Mouse (Mus musculus) left cerebral cortex, postnatal 14 days (tissue): ENCODE results near the gene Edc3. TPM values are rescaled to one million over a fixed set of nuclear protein-coding genes. Genes with fewer than 3 reads are reported as not detected.

Source experiments
- DNase-seq, 2 experiments: peaks; one replicate each; pipeline ENCODE4 v3.0.0; 2021 to 2022; ENCODE audit warnings: low spot score in 2 of 2, mixed read lengths in 1 of 2
- intact Hi-C: fragments of 180-260 bp; cut with DNase I; formaldehyde crosslinking; loops from one replicate; pipeline ENCODE4 v1.15.1; 2025
- long read RNA-seq, 2 experiments: library from polyadenylated mRNA; stranded (forward); transcript quantifications; one replicate each; pipeline ENCODE4 v2.0.0; 2021
- total RNA-seq, 2 experiments: library from RNA; stranded (reverse); gene quantifications; 2 replicates each; pipeline ENCODE4 v1.2.3; 2021

Edc3 gene
- 10 to 100 TPM; 15.3 to 15.6 TPM for total RNA-seq
- long read RNA-seq, experiment 1, full-length matches to known transcripts = 33 of 43 reads
- long read RNA-seq, experiment 1, partial matches to known transcripts = 3 of 43 reads
- long read RNA-seq, experiment 1, other reads (novel, unspliced or antisense) = 7 of 43 reads
- long read RNA-seq, experiment 2, full-length matches to known transcripts = 24 of 41 reads
- long read RNA-seq, experiment 2, partial matches to known transcripts = 1 of 41 reads
- long read RNA-seq, experiment 2, other reads (novel, unspliced or antisense) = 16 of 41 reads

DNA sequence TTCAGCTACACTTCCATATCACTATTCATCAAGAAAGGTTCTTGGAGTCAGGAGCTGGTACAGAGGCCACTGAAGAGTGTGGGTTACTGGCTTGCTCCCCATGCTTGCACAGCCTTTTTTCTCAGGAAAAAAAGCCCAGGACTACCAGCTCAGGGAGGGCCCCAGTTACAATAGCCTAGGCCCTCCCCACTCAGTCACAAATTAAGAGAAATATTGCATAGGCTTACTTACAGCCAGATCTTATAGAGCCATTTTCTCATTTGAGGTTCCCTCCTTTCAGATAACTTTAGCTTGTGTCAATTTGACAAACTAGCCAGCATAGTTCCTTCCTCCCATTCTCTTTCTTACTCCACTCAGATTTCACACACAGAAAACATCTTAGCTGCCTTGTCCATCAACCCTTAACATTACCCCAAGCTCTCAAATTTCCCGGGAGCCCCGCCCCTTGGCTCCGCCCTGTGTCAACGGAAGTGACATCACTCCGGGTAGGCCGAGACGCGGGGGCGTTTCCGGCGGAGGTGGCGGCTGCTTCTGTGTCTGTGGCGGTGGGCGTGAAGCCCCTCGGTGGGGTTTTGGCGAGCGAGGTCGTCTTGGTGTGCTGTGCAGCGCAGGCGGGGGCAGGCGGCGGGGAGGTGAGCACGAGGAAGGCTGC, at the start of gene Edc3:
Edc3 (plus strand) TSS at position 473 of the 652 bp plus-strand sequence.
- intact Hi-C loops = no loop called here
- DNase-seq = peak; percentile 87 to 90

DNA sequence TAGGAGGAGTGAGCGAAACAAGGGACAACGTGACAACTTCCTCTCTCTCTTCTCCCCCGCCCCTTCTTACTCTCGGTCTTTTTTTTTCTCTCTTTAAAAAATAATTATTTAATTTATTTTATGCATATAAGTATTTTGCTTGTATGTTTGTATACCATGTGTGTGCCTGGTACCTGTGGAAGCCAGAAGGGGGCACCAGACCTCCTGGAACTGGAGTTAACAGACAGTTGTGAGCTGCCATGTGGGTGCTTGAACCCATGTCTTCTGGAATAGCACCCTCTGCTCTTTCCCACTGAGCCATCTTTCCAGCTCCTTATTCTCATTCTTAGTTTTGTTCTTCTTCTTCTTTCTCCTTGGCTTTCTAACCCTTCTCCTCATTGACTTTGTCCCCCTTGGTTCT, 49.4 kb upstream of the Edc3 start:
- no peak for DNase-seq

DNA sequence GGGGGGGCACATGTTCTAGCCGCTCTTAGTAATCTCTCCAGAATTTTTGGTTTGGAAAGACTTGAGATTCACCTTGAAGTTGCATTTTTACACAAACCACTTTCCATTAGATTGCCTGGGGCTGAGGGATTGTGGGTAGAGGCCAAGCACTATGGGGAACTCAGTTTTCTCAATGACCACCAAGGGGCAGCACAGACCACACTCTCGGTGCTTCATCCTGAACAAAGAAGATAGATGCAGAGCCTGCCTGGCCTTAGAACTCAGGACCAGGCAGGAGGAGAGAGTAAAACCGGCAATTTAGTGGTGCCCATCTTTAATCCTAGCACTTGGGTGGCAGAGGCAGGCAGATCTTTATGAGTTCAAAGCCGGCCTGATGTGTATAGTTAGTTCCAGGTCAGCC, 48.6 kb upstream of the Edc3 start:
- intact Hi-C loops = loop anchor here (1.0 to 10.0 kb wide), 2 partner anchors 85 to 335 kb away; no protein-coding TSS in a partner anchor
- peak; percentile 85 to 88 for DNase-seq

More for the DNA sequence above, 49.4 kb upstream of the Edc3 start:
- intact Hi-C loops = loop anchor here (1.0 to 10.0 kb wide), 2 partner anchors 85 to 336 kb away; no protein-coding TSS in a partner anchor

DNA sequence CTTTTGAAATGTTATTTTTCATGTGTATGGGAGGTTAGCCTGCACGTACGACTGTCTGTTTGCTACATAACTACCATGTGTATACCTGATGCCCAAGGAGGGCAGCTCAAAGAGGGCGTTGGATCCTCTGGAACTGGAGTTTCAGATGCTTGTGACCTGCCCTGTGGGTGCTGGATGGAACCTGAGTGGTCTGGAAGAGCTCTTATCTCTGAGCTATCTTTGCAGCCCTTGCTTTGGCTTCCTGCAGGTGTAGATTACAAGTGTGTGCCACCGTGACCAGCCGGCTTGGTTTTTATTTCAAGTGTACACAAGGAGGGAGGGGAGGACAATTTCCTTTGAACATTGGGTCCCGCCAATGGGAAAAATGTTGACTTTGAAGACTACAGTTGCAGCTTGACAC, 47.8 kb upstream of the Edc3 start:
- DNase-seq = no peak
- intact Hi-C loops = no loop called here

DNA sequence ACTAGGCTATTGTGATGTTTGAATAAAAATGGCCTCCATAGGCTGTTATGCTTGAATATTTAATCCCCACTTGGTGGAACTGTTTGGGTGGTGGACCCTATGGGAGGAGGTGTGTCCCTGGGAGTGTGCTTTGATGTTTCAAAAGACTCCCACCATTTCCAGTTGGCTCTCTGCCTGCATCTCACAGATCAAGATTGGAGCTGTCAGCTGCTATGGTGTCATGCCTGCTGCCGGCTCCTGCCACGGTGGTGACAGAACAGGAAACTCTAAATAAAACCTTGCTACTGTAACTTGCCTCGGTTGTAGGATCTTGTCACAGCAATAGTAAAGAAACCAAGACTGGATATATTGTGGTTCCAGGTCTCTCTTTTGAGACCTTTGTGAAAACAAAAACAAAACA, 46.8 kb upstream of the Edc3 start:
- intact Hi-C loops = no loop called here

DNA sequence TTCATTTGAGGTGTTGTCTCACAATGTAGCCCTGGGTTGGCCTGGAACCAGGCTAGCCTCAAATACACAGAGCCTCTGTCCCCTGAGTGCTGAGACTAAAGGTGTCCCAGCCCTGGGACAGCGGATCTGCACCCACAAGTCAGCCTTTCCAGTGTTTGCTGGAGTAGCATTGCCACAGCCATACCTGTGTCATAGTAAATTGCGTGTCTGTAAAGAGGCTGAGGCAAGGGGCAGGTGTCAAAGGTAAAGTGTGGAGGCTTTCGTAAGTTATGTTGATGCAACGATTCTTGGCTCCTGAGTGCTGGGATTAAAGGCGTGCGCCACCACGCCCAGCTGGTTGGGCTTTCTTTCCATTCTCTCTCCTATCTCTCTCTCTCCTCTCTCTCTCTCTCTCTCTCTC, 43.7 kb upstream of the Edc3 start:
- intact Hi-C loops = no loop called here

More for the DNA sequence above, 46.8 kb upstream of the Edc3 start:
- DNase-seq = no peak

DNA sequence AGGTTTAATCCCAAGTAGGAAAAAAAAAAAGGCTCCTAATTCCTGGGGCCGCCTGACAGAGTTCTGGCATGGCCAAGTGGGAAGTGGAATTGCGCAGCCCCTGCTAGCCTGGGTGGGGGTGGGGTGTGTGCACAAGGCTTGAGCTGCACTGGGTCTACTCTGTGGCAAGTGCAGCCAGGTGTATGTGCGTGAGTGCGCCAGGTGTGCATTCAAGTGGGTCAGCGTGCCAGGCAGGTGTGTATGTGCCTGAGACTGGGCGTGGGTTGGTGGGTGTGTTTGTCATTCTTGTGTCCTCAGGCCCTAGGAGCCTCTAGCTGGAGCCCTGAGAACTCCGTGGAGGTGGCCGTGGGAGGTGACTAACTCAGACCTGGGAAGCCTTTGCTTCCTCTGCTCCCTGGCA, 41.8 kb upstream of the Edc3 start:
- DNase-seq = no peak
- intact Hi-C loops = no loop called here

More for the DNA sequence above, 43.7 kb upstream of the Edc3 start:
- no peak for DNase-seq

DNA sequence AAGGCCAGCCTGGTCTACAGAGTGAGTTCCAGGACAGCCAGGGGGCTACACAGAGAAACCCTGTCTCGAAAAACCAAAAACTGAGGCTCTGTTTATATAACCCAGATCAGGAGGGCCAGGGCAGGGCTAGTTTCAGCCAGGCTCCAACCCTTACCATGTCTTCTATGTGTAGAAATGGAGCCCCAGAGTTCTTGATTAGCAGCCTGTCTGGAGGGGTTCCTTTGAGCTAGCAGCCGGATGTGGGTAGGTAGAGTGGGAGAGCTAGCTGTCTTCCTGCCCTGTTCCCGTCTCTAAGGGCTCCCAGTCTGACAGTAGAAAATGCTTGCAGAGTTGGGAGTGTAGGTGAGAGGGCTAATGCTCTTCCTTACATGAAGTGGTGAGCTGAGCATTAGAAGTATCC, 41.2 kb upstream of the Edc3 start:
- intact Hi-C loops = no loop called here
- DNase-seq = no peak

DNA sequence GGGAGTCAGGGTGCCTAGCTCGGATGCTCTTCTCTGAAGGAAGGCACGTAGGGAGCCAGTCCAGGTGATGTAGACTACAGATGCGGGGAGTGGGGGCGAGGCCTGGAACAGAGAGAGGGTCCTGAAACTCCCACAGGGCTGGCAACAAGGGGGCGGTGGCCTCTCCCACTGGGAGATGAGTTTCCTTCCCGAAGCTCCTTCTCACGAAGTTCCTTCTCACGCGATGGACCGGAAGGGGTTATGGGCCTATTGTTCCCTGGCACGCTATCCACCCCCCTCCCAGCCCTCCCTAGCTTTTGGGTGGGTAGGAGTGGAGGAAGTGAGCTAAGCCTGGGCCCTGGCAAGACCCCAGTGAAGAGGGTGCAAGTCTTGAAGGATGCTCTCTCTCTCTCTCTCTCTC, 40.5 kb upstream of the Edc3 start:
- DNase-seq = no peak
- intact Hi-C loops = no loop called here

DNA sequence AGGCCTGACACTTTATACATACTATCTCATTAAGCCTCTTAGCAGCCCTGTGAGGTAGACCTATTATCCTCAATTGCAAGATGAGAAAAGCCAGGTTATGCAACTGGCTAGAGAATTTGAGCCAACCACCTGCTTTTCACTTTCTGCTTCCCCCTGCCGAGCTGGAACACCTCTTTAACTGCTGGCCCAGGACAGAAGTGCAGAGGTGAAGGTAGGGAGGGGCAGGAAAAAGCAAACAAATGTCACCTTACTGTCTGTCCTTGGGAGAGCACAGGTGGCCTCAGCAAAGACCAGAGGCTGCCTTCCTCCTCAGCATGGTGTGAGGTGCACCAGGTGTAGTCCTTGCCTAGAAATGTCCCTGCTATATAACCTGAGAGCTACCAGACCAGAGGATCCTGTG, 40.1 kb upstream of the Edc3 start:
- DNase-seq = no peak
- intact Hi-C loops = no loop called here

DNA sequence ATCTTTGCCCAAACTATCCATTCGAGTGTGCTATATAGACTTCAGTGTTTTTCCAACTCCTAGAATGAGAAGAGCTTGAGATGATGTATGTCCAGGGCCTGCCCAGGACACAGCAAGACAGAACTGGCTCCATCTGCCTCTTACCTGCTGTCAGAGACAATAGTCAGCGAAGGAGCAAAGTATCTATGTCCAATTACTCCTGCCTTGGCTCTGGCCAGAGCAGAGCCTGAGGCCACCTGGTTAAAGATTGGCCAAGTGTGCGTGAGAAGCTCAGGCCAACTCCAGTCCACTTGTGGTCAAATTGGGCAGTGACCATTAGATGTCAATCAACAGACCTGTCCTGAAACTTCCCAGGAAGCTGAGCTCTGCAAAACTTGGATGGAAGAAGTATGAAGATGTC, 38.8 kb upstream of the Edc3 start:
- intact Hi-C loops = no loop called here
- DNase-seq = no peak

DNA sequence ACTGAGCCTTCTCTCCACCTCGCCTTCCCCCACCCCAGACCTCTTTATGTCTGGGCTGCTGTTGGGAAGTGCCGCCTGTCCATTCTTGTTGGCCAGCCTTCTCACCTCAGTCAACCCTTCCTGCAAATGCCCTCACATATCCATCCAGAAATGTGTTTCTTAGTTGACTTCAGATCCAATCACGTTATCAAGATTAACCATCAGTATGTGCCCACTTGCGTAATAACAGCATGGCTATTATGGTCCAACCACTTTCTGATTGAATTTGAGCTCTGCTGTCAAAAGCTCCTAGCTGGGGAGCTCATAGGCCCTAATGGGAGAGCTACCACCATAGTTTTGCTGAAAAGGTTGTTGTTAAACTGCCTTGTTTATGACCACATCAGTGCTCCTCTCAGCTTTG, 37.3 kb upstream of the Edc3 start:
- intact Hi-C loops = no loop called here
- no peak for DNase-seq

DNA sequence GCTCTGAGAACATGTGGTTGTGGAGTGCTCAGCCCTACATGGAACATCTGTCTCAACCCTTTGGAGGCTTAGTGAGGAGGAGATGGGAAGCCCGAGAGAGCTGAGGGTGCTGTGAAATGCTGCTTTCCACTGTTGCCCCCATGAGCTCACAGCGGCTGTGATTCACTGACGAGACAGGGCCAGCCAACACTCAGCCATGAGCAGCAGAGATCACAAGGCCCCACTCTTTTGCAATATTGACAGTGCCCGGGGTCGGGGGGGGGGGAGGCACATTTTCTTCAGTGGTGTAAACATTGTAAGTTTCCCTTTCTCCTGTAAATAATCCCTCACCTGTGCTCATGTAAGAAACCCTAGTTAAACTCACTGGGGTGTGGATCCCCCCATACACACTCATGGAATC, 36.8 kb upstream of the Edc3 start:
- intact Hi-C loops = no loop called here
- DNase-seq = no peak

DNA sequence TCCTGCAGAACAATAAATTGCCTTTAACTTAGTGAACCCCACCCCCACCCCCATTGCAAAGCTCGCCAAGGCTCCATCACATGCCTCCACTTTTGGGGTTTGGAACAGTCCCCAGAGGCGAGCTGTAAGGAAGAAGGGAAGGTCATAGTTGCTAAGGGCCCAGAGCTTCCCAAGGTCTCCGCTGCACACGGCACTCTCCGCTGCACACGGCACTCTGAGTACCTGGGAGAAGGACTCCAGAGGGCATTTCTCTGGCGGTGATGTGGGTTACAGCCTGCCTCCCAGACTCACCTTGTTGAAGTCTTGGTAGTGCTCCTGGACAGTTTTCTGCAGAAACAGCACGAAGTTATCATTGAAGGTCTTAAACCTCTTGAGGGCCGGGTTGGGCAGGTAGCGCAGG, 26.9 kb upstream of the Edc3 start:
- DNase-seq = no peak
- intact Hi-C loops = no loop called here

DNA sequence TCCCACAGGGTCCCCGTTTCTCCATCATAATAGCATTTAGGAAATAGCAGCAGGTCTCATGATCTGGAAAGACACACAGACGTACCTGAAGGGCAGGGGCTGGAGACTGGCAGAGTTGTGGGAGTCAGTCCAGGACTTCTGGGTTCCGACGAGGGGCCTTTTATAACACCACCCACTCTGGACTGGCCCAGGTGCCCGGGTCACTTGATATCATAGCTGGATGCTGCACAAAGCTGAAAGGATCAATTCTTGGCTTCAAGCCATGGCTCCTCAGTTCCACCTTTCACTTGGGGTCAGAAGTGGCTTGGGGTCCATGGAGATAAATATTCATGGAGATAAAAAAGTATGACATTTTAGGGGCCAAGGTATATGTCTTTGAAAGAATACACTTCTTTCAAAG, 24.8 kb upstream of the Edc3 start, which contains the start of gene Cyp1a2:
Cyp1a2 (minus strand) TSS at position 184 of the 400 bp plus-strand sequence.
- intact Hi-C loops = no loop called here
- DNase-seq = no peak

DNA sequence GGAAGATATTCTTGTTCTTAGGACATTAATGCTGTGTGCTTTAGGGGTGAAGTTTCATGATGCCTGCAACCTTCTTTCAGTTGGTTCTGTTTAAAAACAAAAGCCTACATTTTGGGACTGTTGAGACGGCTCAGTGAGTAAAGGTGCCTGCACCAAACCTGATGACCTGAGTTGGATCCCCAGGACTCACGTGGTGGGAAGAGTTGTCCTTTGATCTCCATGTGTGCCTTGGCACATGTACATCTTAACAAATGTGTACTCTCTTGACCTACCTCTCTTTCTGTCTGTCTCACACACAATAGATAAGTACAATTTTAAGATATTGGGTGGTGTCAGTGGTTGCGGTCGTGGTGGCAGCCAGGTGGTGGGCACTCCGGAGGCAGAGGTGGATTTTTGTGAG, 22.3 kb upstream of the Edc3 start:
- DNase-seq = no peak
- intact Hi-C loops = no loop called here

DNA sequence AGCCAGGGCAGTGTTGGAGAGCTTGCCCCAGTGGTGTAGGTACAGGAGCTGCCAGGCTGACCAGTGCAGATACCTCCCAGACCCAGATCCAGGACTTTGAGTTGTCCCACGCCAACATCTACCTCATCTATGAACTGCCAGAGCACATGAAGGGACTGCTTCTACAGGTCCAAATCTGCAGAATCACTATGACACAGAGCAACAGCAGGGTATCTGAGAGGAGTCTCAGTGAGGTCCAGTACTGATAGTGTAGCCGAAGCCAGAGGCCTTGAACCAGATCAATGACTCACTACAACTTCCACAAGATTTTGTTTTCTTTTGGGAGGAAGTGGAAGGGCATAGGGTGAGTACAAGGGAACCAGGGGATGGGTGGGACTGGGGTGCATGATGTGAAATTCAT, 20.6 kb upstream of the Edc3 start, which contains the start of gene Cyp1a1:
Cyp1a1 (plus strand) TSS at position 178 of the 400 bp plus-strand sequence.
- no peak for DNase-seq
- intact Hi-C loops = no loop called here

DNA sequence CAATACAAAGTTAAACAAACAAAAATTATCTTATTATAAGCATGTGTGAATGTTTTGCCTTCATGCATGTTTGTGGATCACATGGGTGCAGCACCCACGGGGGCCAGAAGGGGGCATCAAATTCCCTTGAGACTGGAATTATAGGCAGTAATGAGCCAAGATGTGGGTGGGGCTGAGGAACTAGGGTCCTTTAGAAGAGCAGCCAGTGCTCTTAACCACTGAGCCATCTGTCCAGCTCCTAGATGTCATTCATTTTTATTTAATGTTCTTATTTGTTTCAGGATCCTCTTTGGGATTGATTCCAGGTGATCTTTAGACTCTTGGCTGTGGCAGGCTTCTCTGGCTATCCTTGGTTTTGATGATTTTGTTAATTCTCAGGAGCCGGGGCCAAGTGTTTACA, 20.2 kb upstream of the Edc3 start:
- DNase-seq = no peak
- intact Hi-C loops = no loop called here

DNA sequence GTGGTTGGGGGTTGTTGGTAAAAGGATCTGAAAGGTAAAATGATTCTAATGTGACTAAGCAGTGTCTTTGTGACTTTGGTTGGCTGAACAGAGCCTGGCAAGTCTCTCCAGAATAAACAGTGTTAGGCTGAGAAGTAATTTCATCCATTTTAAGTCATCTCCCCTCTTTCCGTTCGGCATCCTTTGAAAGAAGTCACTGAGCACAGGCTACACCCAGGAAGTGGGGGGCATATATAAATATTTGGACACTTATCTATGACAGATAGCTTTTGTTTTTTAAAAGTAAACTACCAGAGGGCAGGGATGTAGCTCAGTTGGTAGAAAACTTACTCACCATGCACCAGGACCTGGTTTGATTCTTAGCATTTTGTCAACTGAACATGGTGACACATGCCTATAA, 19.7 kb upstream of the Edc3 start:
- intact Hi-C loops = no loop called here

DNA sequence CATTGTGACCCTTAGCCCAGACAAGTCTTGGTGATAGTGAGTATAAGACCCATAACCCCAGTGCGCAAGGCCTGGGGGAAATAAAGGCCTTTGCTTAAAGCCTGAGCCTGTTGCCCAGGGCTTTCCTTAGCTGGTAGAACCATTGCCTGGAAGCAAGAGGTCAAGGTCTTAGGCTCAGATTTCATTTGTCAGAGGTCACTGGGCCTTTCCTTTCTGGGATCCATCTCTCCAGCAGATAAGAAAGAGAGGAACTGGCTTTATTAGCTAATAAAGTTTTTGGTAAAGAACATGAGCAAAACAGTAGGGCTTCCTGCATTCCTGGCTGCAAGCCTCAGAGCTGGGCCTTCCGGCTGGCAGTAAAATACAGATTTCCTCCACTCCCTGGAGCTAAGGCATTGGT, 14.2 kb upstream of the Edc3 start:
- intact Hi-C loops = no loop called here
- no peak for DNase-seq

More for the DNA sequence above, 19.7 kb upstream of the Edc3 start:
- no peak for DNase-seq
